Mouse (Mus musculus): ENCODE measurements around the gene Gamt. TPM values are rescaled to one million over a fixed set of nuclear protein-coding genes. Genes with fewer than 3 reads are reported as not detected.
A peak's percentile ranks its signal among the peaks of the same experiment; 100 is the strongest.

Gene Gamt
- 16.8 and 18.9 TPM in 2 replicates for polyA plus RNA-seq (2015; fragmentation: Nextera tagmentation; extraction: Ambion mirVana)

- WGBS, result 1% methylated on average over 43 of the region's 49 CpGs
- no peaks in the 10 kb centered on the region for H3K27me3 ChIP-seq (replicated peaks)
- peak; percentile 73 for ATAC-seq (replicated peaks)
- H3K4me1 ChIP-seq, result peaks cover 47% of the 10 kb centered on the region
- H3K4me3 ChIP-seq, result peak within 1 kb of the TSS; percentile 47
- peak within 1 kb of the TSS; percentile 86 for H3K27ac ChIP-seq
- H3K36me3 ChIP-seq (replicated peaks), result peaks cover 9% of the 10 kb centered on the region; the same call in 1 of the 2 replicates
- H3K4me2 ChIP-seq, result peak within 1 kb of the TSS; percentile 86
- H3K9me3 ChIP-seq, result no peaks in the 10 kb centered on the region
- peak within 1 kb of the TSS; percentile 63 for H3K9ac ChIP-seq
Observed at GRCm38 (mm10) chr10:80260642-80261584, at the start of gene Gamt, which contains the start of gene Dazap1. Gene Gamt, minus strand, starts transcription at chr10:80261012. Gene Dazap1, plus strand, starts transcription at chr10:80261486.

- H3K27me3 ChIP-seq (replicated peaks), result no peaks in the 10 kb centered on the region
- WGBS, result 31% methylated on average over 25 of the region's 25 CpGs
- ATAC-seq (replicated peaks), result no peak
- peak overlapping the region; percentile 1; the same call in 1 of the 2 replicates for H3K9ac ChIP-seq
- peak overlapping the region; percentile 26 for H3K4me2 ChIP-seq
- peaks cover 63% of the 10 kb centered on the region for H3K36me3 ChIP-seq (replicated peaks)
- no peak overlapping the region for H3K27ac ChIP-seq
- no peaks in the 10 kb centered on the region for H3K9me3 ChIP-seq
- H3K4me1 ChIP-seq, result peaks cover 45% of the 10 kb centered on the region
- no peak overlapping the region for H3K4me3 ChIP-seq
Observed at GRCm38 (mm10) chr10:80304862-80305261, 44.0 kb upstream of the Gamt start.

DNA sequence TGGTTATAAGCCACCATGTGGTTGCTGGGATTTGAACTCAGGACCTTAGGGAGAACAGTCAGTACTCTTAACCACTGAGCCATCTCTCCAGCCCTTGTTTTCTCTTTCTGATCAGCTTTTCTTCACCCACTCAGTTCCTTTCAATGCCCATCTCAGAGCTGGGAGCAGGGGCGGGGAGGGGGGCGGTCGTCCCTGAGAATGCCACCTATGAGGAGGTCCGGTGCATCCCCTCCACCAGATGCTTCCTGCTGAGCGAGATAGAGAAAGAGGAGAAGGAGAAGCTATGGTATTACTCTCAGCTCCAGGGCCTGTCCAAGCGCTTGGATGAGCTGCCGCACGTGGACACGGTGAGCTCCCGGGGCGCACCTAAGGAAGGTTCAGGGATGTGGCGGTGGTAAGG is 43.6 kb upstream of the Gamt start:
- Histone ChIP-seq H3K4me3 (no peak overlapping the region), H3K4me2 (peak overlapping the region; percentile 26), H3K9me3 (no peaks in the 10 kb centered on the region), H3K27me3 (replicated peaks) (no peaks in the 10 kb centered on the region), H3K27ac (no peak overlapping the region), H3K9ac (peak overlapping the region; percentile 1; the same call in 1 of the 2 replicates), H3K36me3 (replicated peaks) (peaks cover 60% of the 10 kb centered on the region), H3K4me1 (peaks cover 45% of the 10 kb centered on the region)
- ATAC-seq (replicated peaks), result no peak
- 39% methylated on average over 12 of the region's 12 CpGs for WGBS

DNA sequence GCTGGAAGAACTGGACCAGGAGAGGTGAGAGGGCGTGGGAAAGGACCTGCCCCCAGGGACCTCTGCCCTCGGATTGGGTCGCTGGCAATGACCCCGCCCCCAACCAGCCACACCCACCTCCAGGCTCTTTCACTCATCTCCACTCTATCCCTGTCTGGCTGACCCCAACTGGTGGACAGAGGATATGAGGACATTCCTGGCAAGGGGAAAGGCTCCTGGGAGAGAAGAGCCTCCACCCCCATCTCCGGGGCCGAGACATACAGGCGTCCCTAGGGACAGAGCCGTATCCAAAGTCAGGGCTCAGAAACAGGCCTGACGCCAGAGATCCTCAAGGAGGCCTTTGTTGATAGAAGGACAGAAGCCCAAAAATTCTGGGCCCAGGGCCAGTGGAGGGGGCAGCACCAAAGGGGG is 41.7 kb upstream of the Gamt start:
- no peaks in the 10 kb centered on the region for H3K27me3 ChIP-seq (replicated peaks)
- ATAC-seq (replicated peaks), result no peak
- 9% methylated on average over 9 of the region's 9 CpGs for WGBS
- H3K4me2 ChIP-seq, result peak overlapping the region; percentile 98
- H3K9me3 ChIP-seq, result no peaks in the 10 kb centered on the region
- H3K4me3 ChIP-seq, result peak overlapping the region; percentile 67
- H3K36me3 ChIP-seq (replicated peaks), result peaks cover 40% of the 10 kb centered on the region
- peaks cover 58% of the 10 kb centered on the region for H3K4me1 ChIP-seq
- H3K27ac ChIP-seq, result peak overlapping the region; percentile 98
- H3K9ac ChIP-seq, result peak overlapping the region; percentile 92

- 46% methylated on average over 5 of the region's 5 CpGs for WGBS
- H3K9me3 ChIP-seq, result no peaks in the 10 kb centered on the region
- peaks cover 63% of the 10 kb centered on the region for H3K4me1 ChIP-seq
- peaks cover 36% of the 10 kb centered on the region for H3K36me3 ChIP-seq (replicated peaks)
- H3K27ac ChIP-seq, result peak overlapping the region; percentile 98
- no peak for ATAC-seq (replicated peaks)
- H3K27me3 ChIP-seq (replicated peaks), result no peaks in the 10 kb centered on the region
- H3K4me2 ChIP-seq, result peak overlapping the region; percentile 98
- peak overlapping the region; percentile 92 for H3K9ac ChIP-seq
- peak overlapping the region; percentile 67 for H3K4me3 ChIP-seq
Observed at GRCm38 (mm10) chr10:80302082-80302355, 41.2 kb upstream of the Gamt start.

DNA sequence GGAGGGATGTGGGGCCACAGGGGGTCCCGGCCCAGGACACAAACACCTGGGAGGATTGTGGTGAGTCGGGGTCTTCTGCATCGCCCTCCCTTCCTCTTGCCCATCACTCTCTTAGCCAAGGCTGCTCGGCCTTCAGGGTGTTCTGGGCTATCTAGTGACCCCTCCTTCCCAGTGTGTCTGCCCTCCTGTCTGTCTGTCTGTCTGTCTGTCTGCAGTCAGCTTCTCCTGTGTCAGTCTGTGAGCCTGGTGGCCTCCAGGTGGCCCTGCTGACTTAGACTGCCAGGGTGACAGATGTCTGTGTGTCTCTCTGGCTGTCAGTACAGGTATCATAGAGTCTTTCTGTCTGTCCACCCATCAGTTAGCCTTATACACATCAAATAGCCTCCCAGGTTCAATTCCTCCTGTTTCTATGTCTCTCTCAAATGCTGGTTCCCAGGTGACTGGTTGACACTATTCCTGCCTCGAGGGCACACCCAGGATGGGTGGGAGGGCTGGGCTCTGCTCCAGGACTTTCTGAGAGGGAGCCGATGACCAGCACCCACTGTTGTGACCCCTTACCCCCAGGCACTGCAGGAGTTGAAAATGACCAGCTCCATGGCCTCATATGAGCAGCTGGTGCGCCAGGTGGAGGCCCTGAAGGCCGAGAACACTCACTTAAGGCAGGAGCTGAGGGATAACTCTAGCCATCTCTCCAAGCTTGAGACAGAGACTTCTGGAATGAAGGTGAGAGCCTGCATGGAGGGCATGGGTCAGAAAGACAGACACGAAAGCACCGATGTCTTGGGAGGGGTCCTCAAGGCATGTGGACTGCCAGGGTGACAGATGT is 40.7 kb upstream of the Gamt start:
- H3K27me3 ChIP-seq (replicated peaks), result no peaks in the 10 kb centered on the region
- H3K27ac ChIP-seq, result peak overlapping the region; percentile 98
- no peaks in the 10 kb centered on the region for H3K9me3 ChIP-seq
- no peak for ATAC-seq (replicated peaks)
- H3K4me3 ChIP-seq, result peak overlapping the region; percentile 67
- H3K9ac ChIP-seq, result peak overlapping the region; percentile 92
- WGBS, result 53% methylated on average over 10 of the region's 10 CpGs
- peaks cover 30% of the 10 kb centered on the region for H3K36me3 ChIP-seq (replicated peaks)
- H3K4me2 ChIP-seq, result peak overlapping the region; percentile 98
- peaks cover 68% of the 10 kb centered on the region for H3K4me1 ChIP-seq

DNA sequence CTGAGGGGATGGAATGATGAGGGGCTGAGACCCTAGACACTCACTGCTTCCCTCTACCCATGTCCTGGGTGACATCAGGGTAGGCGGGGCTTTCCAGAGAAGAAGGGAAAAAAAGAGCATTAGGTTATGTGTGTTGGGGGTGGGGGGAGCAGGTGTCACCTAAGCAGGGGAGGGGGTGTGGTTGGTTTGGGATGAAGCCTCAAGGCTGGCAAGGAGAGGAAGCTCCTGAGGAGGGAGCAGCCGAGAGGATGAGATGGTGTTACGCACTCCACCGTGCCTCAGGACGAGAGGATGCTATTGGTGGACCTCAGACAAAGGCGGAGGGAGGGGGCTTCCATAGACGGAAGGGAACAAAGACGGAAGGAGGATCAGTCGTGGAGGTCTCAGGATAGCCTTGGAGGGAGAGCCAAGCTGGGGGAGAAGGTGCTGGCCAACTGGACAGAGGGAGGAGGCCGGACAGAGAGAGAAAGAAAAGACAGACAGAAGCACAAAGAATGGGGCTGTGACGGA is 39.9 kb upstream of the Gamt start:
- WGBS, result 2% methylated on average over 11 of the region's 11 CpGs
- peak; percentile 85 for ATAC-seq (replicated peaks)
- Histone ChIP-seq H3K9ac (peak overlapping the region; percentile 92), H3K27ac (peak overlapping the region; percentile 98), H3K4me1 (peaks cover 73% of the 10 kb centered on the region), H3K4me3 (peak overlapping the region; percentile 67), H3K36me3 (replicated peaks) (peaks cover 23% of the 10 kb centered on the region), H3K9me3 (no peaks in the 10 kb centered on the region), H3K4me2 (peak overlapping the region; percentile 98), H3K27me3 (replicated peaks) (no peaks in the 10 kb centered on the region)

- Histone ChIP-seq H3K9me3 (no peaks in the 10 kb centered on the region), H3K4me1 (peaks cover 73% of the 10 kb centered on the region), H3K9ac (peak overlapping the region; percentile 92), H3K36me3 (replicated peaks) (peaks cover 14% of the 10 kb centered on the region), H3K27me3 (replicated peaks) (no peaks in the 10 kb centered on the region), H3K27ac (peak overlapping the region; percentile 98), H3K4me3 (peak overlapping the region; percentile 67), H3K4me2 (peak overlapping the region; percentile 98)
- ATAC-seq (replicated peaks), result no peak
- WGBS, result 28% methylated on average over 10 of the region's 10 CpGs
Observed at GRCm38 (mm10) chr10:80299824-80300223, 39.0 kb upstream of the Gamt start.

GRCm38 (mm10) chr10:80299301-80299700 is 38.5 kb upstream of the Gamt start:
- H3K27me3 ChIP-seq (replicated peaks), result no peaks in the 10 kb centered on the region
- ATAC-seq (replicated peaks), result no peak
- peaks cover 73% of the 10 kb centered on the region for H3K4me1 ChIP-seq
- peak overlapping the region; percentile 98 for H3K27ac ChIP-seq
- H3K9me3 ChIP-seq, result no peaks in the 10 kb centered on the region
- 3% methylated on average over 15 of the region's 15 CpGs for WGBS
- peak overlapping the region; percentile 98 for H3K4me2 ChIP-seq
- H3K9ac ChIP-seq, result peak overlapping the region; percentile 92
- H3K4me3 ChIP-seq, result peak overlapping the region; percentile 67
- H3K36me3 ChIP-seq (replicated peaks), result peaks cover 14% of the 10 kb centered on the region

- Histone ChIP-seq H3K4me3 (peak overlapping the region; percentile 67), H3K9ac (peak overlapping the region; percentile 92), H3K36me3 (replicated peaks) (peaks cover 16% of the 10 kb centered on the region), H3K27me3 (replicated peaks) (no peaks in the 10 kb centered on the region), H3K27ac (peak overlapping the region; percentile 98), H3K9me3 (no peaks in the 10 kb centered on the region), H3K4me2 (peak overlapping the region; percentile 98), H3K4me1 (peaks cover 73% of the 10 kb centered on the region)
- ATAC-seq (replicated peaks), result peak; percentile 76
- WGBS, result 1% methylated on average over 26 of the region's 26 CpGs
Observed at GRCm38 (mm10) chr10:80298571-80299281, 37.9 kb upstream of the Gamt start.

- Histone ChIP-seq H3K4me2 (peak overlapping the region; percentile 98), H3K27me3 (replicated peaks) (no peaks in the 10 kb centered on the region), H3K27ac (peak overlapping the region; percentile 98), H3K9me3 (no peaks in the 10 kb centered on the region), H3K4me1 (peaks cover 73% of the 10 kb centered on the region), H3K9ac (peak overlapping the region; percentile 92), H3K4me3 (peak overlapping the region; percentile 47; the same call in 1 of the 2 replicates), H3K36me3 (replicated peaks) (peaks cover 14% of the 10 kb centered on the region)
- 66% methylated on average over 8 of the region's 8 CpGs for WGBS
- ATAC-seq (replicated peaks), result no peak
Observed at GRCm38 (mm10) chr10:80297526-80298133, 36.8 kb upstream of the Gamt start.

Data from midbrain, embryonic 15.5 days (tissue).